Mouse (Mus musculus): Measurements from ENCODE around the gene Fam89a. TPM values are rescaled to one million over a fixed set of nuclear protein-coding genes. Genes with fewer than 3 reads are reported as not detected.

Fam89a gene
- polyA plus RNA-seq (2015; fragmentation: Nextera tagmentation; extraction: Ambion mirVana) = 4.8 and 5.2 TPM in 2 replicates

- Histone ChIP-seq H3K9ac (ENCODE audit: low read depth, low read length) (peak within 1 kb of the TSS; percentile 59), H3K4me2 (ENCODE audit: low read length) (peak within 1 kb of the TSS; percentile 94), H3K27ac (no peak within 1 kb of the TSS), H3K9me3 (replicated peaks; ENCODE audit: low read length) (no peaks in the 10 kb centered on the region), H3K4me3 (replicated peaks; ENCODE audit: low read depth, low read length) (peak within 1 kb of the TSS; percentile 57), H3K27me3 (ENCODE audit: insufficient read depth, low read length) (no peaks in the 10 kb centered on the region), H3K4me1 (replicated peaks; ENCODE audit: insufficient read depth, low read length) (peaks cover 18% of the 10 kb centered on the region), H3K36me3 (ENCODE audit: insufficient read depth, low read length) (no peaks in the 10 kb centered on the region)
- WGBS = 1% methylated on average over 40 of the region's 41 CpGs
- TF ChIP-seq CTCF (IDR thresholded peaks at IDR 0.05; ENCODE audit: low read depth) = no peak
- peak; percentile 69 for DNase-seq (ENCODE audit: low spot score)
- ATAC-seq (replicated peaks; ENCODE audit: low FRiP score, low read depth) = peak; percentile 71
Observed at GRCm38 (mm10) chr8:124751709-124752173, at the start of gene Fam89a. TSS of gene Fam89a (minus strand) at chr8:124751832.

GRCm38 (mm10) chr8:124800542-124800941, 48.9 kb upstream of the Fam89a start:
- Histone ChIP-seq H3K4me2 (ENCODE audit: low read length) (no peak overlapping the region), H3K9me3 (replicated peaks; ENCODE audit: low read length) (no peaks in the 10 kb centered on the region), H3K4me1 (replicated peaks; ENCODE audit: insufficient read depth, low read length) (no peaks in the 10 kb centered on the region), H3K9ac (ENCODE audit: low read depth, low read length) (no peak overlapping the region), H3K36me3 (ENCODE audit: insufficient read depth, low read length) (no peaks in the 10 kb centered on the region), H3K27ac (no peak overlapping the region), H3K4me3 (replicated peaks; ENCODE audit: low read depth, low read length) (no peak overlapping the region), H3K27me3 (ENCODE audit: insufficient read depth, low read length) (peaks cover 5% of the 10 kb centered on the region; the same call in 1 of the 2 replicates)
- 38% methylated on average over 11 of the region's 11 CpGs for WGBS
- TF ChIP-seq CTCF (IDR thresholded peaks at IDR 0.05; ENCODE audit: low read depth) = no peak
- DNase-seq (ENCODE audit: low spot score) (no peak), ATAC-seq (replicated peaks; ENCODE audit: low FRiP score, low read depth) (no peak)

- peaks cover 31% of the 10 kb centered on the region for H3K27me3 ChIP-seq (ENCODE audit: insufficient read depth, low read length)
- no peak overlapping the region for H3K4me3 ChIP-seq (replicated peaks; ENCODE audit: low read depth, low read length)
- H3K27ac ChIP-seq = no peak overlapping the region
- ATAC-seq (replicated peaks; ENCODE audit: low FRiP score, low read depth) = no peak
- H3K36me3 ChIP-seq (ENCODE audit: insufficient read depth, low read length) = no peaks in the 10 kb centered on the region
- TF ChIP-seq CTCF (IDR thresholded peaks at IDR 0.05; ENCODE audit: low read depth) = no peak
- H3K9ac ChIP-seq (ENCODE audit: low read depth, low read length) = no peak overlapping the region
- H3K4me2 ChIP-seq (ENCODE audit: low read length) = no peak overlapping the region
- H3K4me1 ChIP-seq (replicated peaks; ENCODE audit: insufficient read depth, low read length) = peaks cover 17% of the 10 kb centered on the region
- no peaks in the 10 kb centered on the region for H3K9me3 ChIP-seq (replicated peaks; ENCODE audit: low read length)
- DNase-seq (ENCODE audit: low spot score) = no peak
- WGBS = 72% methylated on average over 8 of the region's 8 CpGs
Observed at GRCm38 (mm10) chr8:124795781-124796488, 44.3 kb upstream of the Fam89a start.

GRCm38 (mm10) chr8:124794486-124794780, 42.8 kb upstream of the Fam89a start:
- H3K4me1 ChIP-seq (replicated peaks; ENCODE audit: insufficient read depth, low read length) = peaks cover 17% of the 10 kb centered on the region
- peak overlapping the region; percentile 50 for H3K4me3 ChIP-seq (replicated peaks; ENCODE audit: low read depth, low read length)
- H3K9ac ChIP-seq (ENCODE audit: low read depth, low read length) = no peak overlapping the region
- 4% methylated on average over 25 of the region's 25 CpGs for WGBS
- no peaks in the 10 kb centered on the region for H3K9me3 ChIP-seq (replicated peaks; ENCODE audit: low read length)
- TF ChIP-seq CTCF (IDR thresholded peaks at IDR 0.05; ENCODE audit: low read depth) = peak; percentile 54
- no peaks in the 10 kb centered on the region for H3K36me3 ChIP-seq (ENCODE audit: insufficient read depth, low read length)
- DNase-seq (ENCODE audit: low spot score) = peak; percentile 57
- peaks cover 31% of the 10 kb centered on the region for H3K27me3 ChIP-seq (ENCODE audit: insufficient read depth, low read length)
- no peak; the same call in 1 of the 2 replicates for ATAC-seq (replicated peaks; ENCODE audit: low FRiP score, low read depth)
- no peak overlapping the region for H3K27ac ChIP-seq
- peak overlapping the region; percentile 80 for H3K4me2 ChIP-seq (ENCODE audit: low read length)

GRCm38 (mm10) chr8:124793661-124794485, 42.2 kb upstream of the Fam89a start:
- under 1% methylated on average over 70 of the region's 81 CpGs for WGBS
- no peaks in the 10 kb centered on the region for H3K36me3 ChIP-seq (ENCODE audit: insufficient read depth, low read length)
- H3K9me3 ChIP-seq (replicated peaks; ENCODE audit: low read length) = no peaks in the 10 kb centered on the region
- H3K4me3 ChIP-seq (replicated peaks; ENCODE audit: low read depth, low read length) = peak overlapping the region; percentile 50
- 0 out of 2 replicates have a peak, but pooled peaks have one; percentile 25 for ATAC-seq (replicated peaks; ENCODE audit: low FRiP score, low read depth)
- DNase-seq (ENCODE audit: low spot score) = no peak
- no peak overlapping the region for H3K9ac ChIP-seq (ENCODE audit: low read depth, low read length)
- peaks cover 31% of the 10 kb centered on the region for H3K27me3 ChIP-seq (ENCODE audit: insufficient read depth, low read length)
- peaks cover 17% of the 10 kb centered on the region for H3K4me1 ChIP-seq (replicated peaks; ENCODE audit: insufficient read depth, low read length)
- no peak overlapping the region for H3K27ac ChIP-seq
- peak overlapping the region; percentile 80 for H3K4me2 ChIP-seq (ENCODE audit: low read length)
- TF ChIP-seq CTCF (IDR thresholded peaks at IDR 0.05; ENCODE audit: low read depth) = no peak

GRCm38 (mm10) chr8:124793172-124793651, 41.6 kb upstream of the Fam89a start:
- no peak overlapping the region for H3K27ac ChIP-seq
- H3K4me3 ChIP-seq (replicated peaks; ENCODE audit: low read depth, low read length) = peak overlapping the region; percentile 50
- no peak overlapping the region for H3K9ac ChIP-seq (ENCODE audit: low read depth, low read length)
- WGBS = under 1% methylated on average over 36 of the region's 51 CpGs
- no peaks in the 10 kb centered on the region for H3K36me3 ChIP-seq (ENCODE audit: insufficient read depth, low read length)
- ATAC-seq (replicated peaks; ENCODE audit: low FRiP score, low read depth) = peak; percentile 84
- H3K4me1 ChIP-seq (replicated peaks; ENCODE audit: insufficient read depth, low read length) = peaks cover 17% of the 10 kb centered on the region
- peaks cover 31% of the 10 kb centered on the region for H3K27me3 ChIP-seq (ENCODE audit: insufficient read depth, low read length)
- peak; percentile 82 for DNase-seq (ENCODE audit: low spot score)
- TF ChIP-seq CTCF (IDR thresholded peaks at IDR 0.05; ENCODE audit: low read depth) = no peak; the same call in 1 of the 2 replicates
- H3K4me2 ChIP-seq (ENCODE audit: low read length) = peak overlapping the region; percentile 80
- H3K9me3 ChIP-seq (replicated peaks; ENCODE audit: low read length) = no peaks in the 10 kb centered on the region
